Mouse (Mus musculus): ENCODE data around the gene Slc7a11. TPM values are rescaled to one million over a fixed set of nuclear protein-coding genes. Genes with fewer than 3 reads are reported as not detected.

The Slc7a11 gene
- polyA plus RNA-seq, 1 experiment from 2014 or later = 3.5 TPM

DNA sequence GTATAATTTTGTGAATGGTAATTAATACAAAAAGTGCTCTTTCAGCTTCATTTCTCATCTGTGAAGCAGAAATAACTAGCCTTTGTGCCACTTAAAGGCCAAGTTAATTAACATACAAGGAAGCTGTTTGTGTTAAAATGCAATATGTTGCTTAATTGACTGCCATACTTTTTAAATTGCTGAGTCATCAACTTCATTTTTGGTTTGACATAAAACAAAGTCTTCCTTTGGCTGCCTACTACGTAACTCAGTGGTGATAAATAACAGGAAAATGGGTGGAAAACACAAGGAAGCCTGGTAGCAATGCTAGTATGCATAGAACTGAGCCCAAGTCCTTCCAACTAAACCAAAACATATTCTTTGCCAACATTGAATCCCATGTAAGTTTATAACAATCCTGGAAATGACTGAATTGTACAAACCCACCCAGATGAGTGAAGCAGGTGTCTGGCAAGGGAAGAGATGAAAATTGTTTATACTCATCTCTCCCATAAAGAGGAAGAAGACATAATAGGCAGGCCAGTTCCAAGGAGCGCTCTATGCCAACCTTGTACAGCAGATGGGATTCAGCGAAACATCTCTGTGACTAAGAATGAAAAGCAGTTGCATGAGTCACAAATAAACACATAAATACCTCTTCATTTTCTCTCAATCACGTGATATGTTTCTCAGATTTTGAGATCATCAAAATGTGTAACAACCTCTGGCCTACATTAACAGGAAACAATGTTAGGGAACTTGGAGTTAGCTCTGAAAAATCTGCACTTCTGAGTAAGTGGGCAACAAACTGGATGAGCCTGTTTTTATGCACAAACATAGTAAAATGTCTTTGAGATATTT lies 459.8 kb downstream of the Slc7a11 start:
- H3K4me2 ChIP-seq = no peak overlapping the region
- no peak overlapping the region for H3K27ac ChIP-seq
- H3K9ac ChIP-seq (replicated peaks) = no peak overlapping the region
- no peaks in the 10 kb centered on the region for H3K9me3 ChIP-seq
- H3K27me3 ChIP-seq = no peaks in the 10 kb centered on the region
- no peak for ATAC-seq (ENCODE audit: insufficient number of reproducible peaks, insufficient read depth, low FRiP score, low TSS enrichment, low read depth)
- no peak overlapping the region for H3K4me3 ChIP-seq (replicated peaks)
- no peaks in the 10 kb centered on the region for H3K4me1 ChIP-seq (replicated peaks)
- WGBS = 87% methylated on average over 4 of the region's 4 CpGs
- no peaks in the 10 kb centered on the region for H3K36me3 ChIP-seq

DNA sequence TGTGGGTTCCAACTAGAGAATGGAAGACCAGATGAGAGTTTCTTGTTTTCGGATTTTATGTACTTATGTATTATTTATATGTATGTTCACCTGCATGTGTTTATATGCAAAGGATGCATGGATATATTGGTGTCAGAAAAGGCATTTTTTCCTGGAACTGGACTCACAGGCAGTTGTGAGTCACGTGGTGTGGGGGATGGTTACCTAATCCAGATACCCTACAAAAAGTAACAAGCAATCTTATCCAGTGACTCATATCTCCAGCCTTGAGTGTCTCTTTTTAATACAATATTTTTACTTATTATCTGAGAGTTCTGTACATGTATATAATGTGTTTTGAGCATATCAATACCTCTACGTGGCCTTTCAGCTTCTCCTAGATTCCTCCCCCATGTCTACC lies 469.4 kb downstream of the Slc7a11 start:
- Histone ChIP-seq H3K27ac (no peak overlapping the region), H3K9ac (replicated peaks) (no peak overlapping the region), H3K9me3 (no peaks in the 10 kb centered on the region), H3K36me3 (no peaks in the 10 kb centered on the region), H3K4me2 (no peak overlapping the region), H3K4me3 (replicated peaks) (no peak overlapping the region), H3K27me3 (no peaks in the 10 kb centered on the region), H3K4me1 (replicated peaks) (no peaks in the 10 kb centered on the region; the same call in 1 of the 2 replicates)
- no peak for ATAC-seq (ENCODE audit: insufficient number of reproducible peaks, insufficient read depth, low FRiP score, low TSS enrichment, low read depth)
- 82% methylated on average over 3 of the region's 3 CpGs for WGBS

DNA sequence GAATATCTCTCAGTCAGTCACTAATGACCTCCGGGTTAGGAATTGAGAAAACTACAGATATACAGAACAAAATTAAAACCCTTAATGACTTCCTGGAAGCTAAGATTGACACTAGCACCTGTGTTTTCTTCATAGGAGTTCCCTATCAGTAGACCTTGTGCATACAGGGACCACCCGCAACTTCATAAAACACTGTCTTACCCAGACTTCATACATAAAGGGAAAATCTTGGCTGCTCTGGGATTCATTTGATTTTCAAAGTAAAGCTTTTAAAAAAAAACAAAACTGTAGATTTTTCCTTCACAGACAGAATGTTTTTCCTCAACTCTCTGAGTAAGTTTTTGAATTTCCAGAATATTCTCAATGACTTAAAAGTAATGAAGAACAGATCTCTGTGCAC lies 477.8 kb downstream of the Slc7a11 start:
- 0 out of 2 replicates have a peak, but pooled peaks have one; percentile 31 for ATAC-seq (ENCODE audit: insufficient number of reproducible peaks, insufficient read depth, low FRiP score, low TSS enrichment, low read depth)
- H3K9me3 ChIP-seq = no peaks in the 10 kb centered on the region
- no peaks in the 10 kb centered on the region for H3K36me3 ChIP-seq
- peaks cover 9% of the 10 kb centered on the region; the same call in 1 of the 2 replicates for H3K4me1 ChIP-seq (replicated peaks)
- 49% methylated on average over 2 of the region's 2 CpGs for WGBS
- no peaks in the 10 kb centered on the region for H3K27me3 ChIP-seq
- no peak overlapping the region for H3K4me2 ChIP-seq
- peak overlapping the region; percentile 54; the same call in 1 of the 2 replicates for H3K27ac ChIP-seq
- H3K9ac ChIP-seq (replicated peaks) = no peak overlapping the region
- H3K4me3 ChIP-seq (replicated peaks) = no peak overlapping the region

DNA sequence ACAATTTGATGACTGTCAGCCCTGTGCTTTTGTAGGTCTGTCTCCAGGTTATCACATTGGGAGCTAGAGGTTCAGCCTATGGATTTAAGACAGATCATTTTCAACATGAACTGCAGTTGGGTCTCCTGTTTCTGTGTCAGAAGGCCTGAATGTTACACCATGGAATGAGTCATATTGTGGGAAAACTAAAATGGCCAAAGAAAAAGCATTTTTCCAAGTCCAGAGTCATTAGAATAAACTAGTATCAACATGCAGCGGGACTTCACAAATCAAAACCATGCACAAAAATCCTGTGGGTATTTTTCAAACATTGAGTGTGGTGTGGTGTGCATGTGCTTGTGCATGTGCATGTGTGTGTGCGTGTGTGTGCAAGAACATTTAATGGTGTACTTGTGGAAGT lies 482.8 kb downstream of the Slc7a11 start:
- H3K4me3 ChIP-seq (replicated peaks) = no peak overlapping the region
- WGBS = 86% methylated on average over 2 of the region's 2 CpGs
- no peaks in the 10 kb centered on the region for H3K27me3 ChIP-seq
- no peak overlapping the region for H3K27ac ChIP-seq
- H3K9me3 ChIP-seq = no peaks in the 10 kb centered on the region
- peaks cover 10% of the 10 kb centered on the region; the same call in 1 of the 2 replicates for H3K4me1 ChIP-seq (replicated peaks)
- ATAC-seq (ENCODE audit: insufficient number of reproducible peaks, insufficient read depth, low FRiP score, low TSS enrichment, low read depth) = no peak
- H3K36me3 ChIP-seq = no peaks in the 10 kb centered on the region
- no peak overlapping the region for H3K9ac ChIP-seq (replicated peaks)
- H3K4me2 ChIP-seq = no peak overlapping the region

DNA sequence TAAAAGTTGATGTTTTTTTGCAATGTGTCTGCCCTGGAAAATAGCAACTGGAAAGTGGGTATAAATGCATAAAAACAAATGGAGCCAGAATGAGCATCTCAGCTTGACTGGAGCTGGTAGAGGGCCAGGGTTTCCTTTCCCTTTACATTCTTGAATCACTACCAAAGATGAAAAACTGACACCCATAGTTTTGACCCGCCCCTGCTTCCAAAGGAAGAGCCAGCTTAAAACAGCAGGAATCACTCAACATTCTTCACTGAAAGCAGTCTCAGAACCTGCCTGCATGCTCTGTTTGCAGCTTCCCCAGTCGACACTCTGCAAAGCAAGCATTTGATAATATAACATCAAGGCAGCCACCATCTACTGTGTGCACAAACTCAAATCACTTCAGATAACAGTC lies 496.6 kb downstream of the Slc7a11 start:
- Histone ChIP-seq H3K27ac (no peak overlapping the region), H3K36me3 (no peaks in the 10 kb centered on the region), H3K4me3 (replicated peaks) (no peak overlapping the region), H3K9me3 (no peaks in the 10 kb centered on the region), H3K4me2 (no peak overlapping the region), H3K9ac (replicated peaks) (no peak overlapping the region), H3K27me3 (no peaks in the 10 kb centered on the region), H3K4me1 (replicated peaks) (0 out of 2 replicates have a peak, but pooled peaks cover 3% of the 10 kb centered on the region)
- 47% methylated on average over 2 of the region's 2 CpGs for WGBS
- ATAC-seq (ENCODE audit: insufficient number of reproducible peaks, insufficient read depth, low FRiP score, low TSS enrichment, low read depth) = no peak

DNA sequence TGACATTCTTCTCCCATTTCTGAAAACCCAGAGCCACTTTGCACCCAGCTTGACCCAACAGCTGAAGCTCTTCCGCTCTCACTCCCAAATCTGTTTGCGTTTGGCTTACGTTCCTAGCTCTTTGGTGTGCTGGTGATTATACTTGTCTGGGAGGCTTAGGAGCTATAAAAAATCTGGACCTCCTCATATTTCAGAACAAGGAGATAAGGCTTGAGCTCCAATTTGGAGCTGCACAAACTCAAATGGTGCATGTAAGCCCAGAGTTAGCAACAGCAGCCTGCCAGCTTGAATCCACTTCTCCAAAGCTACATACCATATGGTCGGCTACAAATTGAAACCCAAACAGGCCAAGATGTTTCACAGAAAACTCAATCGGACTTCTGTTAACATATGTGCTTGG lies 498.6 kb downstream of the Slc7a11 start:
- H3K9me3 ChIP-seq = no peaks in the 10 kb centered on the region
- no peak overlapping the region for H3K4me3 ChIP-seq (replicated peaks)
- H3K27ac ChIP-seq = no peak overlapping the region
- no peaks in the 10 kb centered on the region for H3K36me3 ChIP-seq
- no peak overlapping the region for H3K9ac ChIP-seq (replicated peaks)
- H3K27me3 ChIP-seq = no peaks in the 10 kb centered on the region
- H3K4me2 ChIP-seq = no peak overlapping the region
- WGBS = 42% methylated on average over 5 of the region's 5 CpGs
- no peak for ATAC-seq (ENCODE audit: insufficient number of reproducible peaks, insufficient read depth, low FRiP score, low TSS enrichment, low read depth)
- peaks cover 3% of the 10 kb centered on the region; the same call in 1 of the 2 replicates for H3K4me1 ChIP-seq (replicated peaks)

DNA sequence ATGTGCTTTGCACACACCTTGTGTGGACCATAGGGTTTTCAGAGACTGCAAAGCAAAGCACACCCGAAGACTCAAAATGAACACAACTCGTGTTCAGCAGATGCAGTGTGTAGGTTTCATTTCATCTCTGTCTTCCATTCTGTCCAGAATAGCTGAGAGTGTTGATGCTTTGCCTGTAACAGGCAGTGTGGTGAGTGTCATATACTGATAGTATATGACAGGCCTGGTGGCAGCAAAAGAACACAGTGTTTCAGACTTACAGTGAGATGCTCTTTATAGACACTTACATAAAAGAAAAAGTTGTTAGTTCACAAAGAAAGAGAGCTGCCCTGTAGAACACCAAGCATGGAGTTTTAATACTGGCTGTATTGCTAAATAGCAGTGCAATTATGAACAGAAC lies 505.8 kb downstream of the Slc7a11 start:
- WGBS = 86% methylated on average over 2 of the region's 2 CpGs
- Histone ChIP-seq H3K4me3 (replicated peaks) (no peak overlapping the region), H3K9ac (replicated peaks) (no peak overlapping the region), H3K4me2 (no peak overlapping the region), H3K27me3 (no peaks in the 10 kb centered on the region), H3K4me1 (replicated peaks) (peaks cover 7% of the 10 kb centered on the region; the same call in 1 of the 2 replicates), H3K27ac (no peak overlapping the region), H3K36me3 (no peaks in the 10 kb centered on the region), H3K9me3 (no peaks in the 10 kb centered on the region)
- ATAC-seq (ENCODE audit: insufficient number of reproducible peaks, insufficient read depth, low FRiP score, low TSS enrichment, low read depth) = no peak

DNA sequence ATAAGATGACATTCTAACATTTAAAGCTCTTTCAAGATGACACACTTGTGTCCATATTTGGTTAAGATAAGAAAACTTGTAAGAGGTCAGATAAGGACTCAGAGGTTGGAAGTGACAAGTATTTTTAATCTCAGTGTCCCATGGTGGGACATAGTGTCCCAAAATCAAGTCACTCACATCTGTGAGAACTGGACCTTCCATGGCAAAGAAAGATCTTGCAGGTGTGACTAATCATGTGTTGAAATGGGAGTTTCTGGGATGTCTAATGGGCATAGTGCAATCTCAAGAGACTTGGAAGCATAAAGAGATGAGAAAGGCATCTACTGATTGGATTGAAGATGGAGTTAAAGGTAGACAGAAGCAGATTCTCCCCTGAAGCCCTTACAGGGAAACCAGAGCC lies 513.9 kb downstream of the Slc7a11 start:
- Histone ChIP-seq H3K4me2 (no peak overlapping the region), H3K4me3 (replicated peaks) (no peak overlapping the region), H3K27me3 (no peaks in the 10 kb centered on the region), H3K9me3 (no peaks in the 10 kb centered on the region), H3K27ac (peak overlapping the region; percentile 82), H3K4me1 (replicated peaks) (peaks cover 16% of the 10 kb centered on the region), H3K36me3 (no peaks in the 10 kb centered on the region), H3K9ac (replicated peaks) (no peak overlapping the region)
- ATAC-seq (ENCODE audit: insufficient number of reproducible peaks, insufficient read depth, low FRiP score, low TSS enrichment, low read depth) = no peak

DNA sequence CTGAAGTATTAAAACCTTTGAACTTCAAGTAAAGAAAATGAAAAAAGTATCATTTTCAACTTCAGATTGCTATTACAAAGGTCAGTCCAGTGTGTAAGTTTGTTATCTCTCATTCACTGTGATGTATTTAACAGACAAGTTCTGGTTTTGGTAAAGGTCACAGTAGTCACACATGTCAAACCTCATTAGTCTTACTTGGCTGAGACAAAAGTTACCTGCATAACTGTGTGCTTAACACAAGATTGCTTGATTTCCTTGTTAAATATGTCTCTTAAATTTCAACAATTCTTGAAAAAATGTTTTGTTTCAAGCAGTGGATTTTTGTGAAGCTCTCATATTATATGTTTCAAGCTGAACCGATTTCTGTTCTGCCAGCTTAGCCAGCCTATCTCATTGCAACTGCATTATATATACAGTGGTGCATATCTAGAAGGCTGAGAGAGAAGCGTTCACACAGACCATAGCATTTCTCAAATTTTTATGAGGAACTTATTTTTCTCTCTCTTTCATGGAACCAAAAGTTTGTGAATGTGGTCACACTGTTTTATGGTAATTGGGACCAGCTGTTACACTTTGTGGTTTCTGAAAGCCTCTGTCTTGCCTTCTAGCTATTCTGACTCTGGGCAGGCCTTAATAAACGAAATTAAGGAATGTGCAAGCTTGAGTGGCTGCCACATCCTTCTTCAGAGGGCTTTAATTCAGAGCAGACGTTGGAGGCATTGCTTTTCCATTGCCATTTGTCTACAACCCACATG lies 514.7 kb downstream of the Slc7a11 start:
- 9% methylated on average over 4 of the region's 4 CpGs for WGBS

DNA sequence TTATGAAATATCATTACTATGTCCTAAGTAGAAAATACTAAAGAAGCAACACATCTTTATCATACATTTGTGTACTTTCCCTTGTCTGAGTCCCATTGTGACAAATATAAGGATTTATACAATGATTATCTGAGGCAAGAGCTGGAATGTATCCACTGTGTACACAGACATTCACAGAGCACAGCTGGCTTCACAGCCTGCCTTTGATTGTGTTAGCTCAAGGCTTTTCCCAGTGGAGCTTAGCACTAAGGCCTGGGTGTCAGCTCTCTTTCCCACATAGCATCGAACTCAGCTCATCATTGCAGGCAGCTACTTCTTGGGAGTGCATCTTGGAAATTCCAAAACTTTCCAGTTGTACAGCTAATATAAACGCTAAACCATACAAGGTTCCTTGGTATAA lies 529.5 kb downstream of the Slc7a11 start:
- Histone ChIP-seq H3K27ac (no peak overlapping the region), H3K9me3 (no peaks in the 10 kb centered on the region), H3K4me3 (replicated peaks) (no peak overlapping the region), H3K4me2 (no peak overlapping the region), H3K4me1 (replicated peaks) (peaks cover 19% of the 10 kb centered on the region), H3K36me3 (no peaks in the 10 kb centered on the region), H3K9ac (replicated peaks) (no peak overlapping the region), H3K27me3 (no peaks in the 10 kb centered on the region)
- 84% methylated on average over 2 of the region's 2 CpGs for WGBS
- no peak for ATAC-seq (ENCODE audit: insufficient number of reproducible peaks, insufficient read depth, low FRiP score, low TSS enrichment, low read depth)

More for the DNA sequence above, 514.7 kb downstream of the Slc7a11 start:
- no peaks in the 10 kb centered on the region for H3K27me3 ChIP-seq
- H3K36me3 ChIP-seq = no peaks in the 10 kb centered on the region
- peak overlapping the region; percentile 50 for H3K27ac ChIP-seq
- H3K9ac ChIP-seq (replicated peaks) = no peak overlapping the region
- H3K9me3 ChIP-seq = no peaks in the 10 kb centered on the region
- H3K4me3 ChIP-seq (replicated peaks) = no peak overlapping the region
- no peak overlapping the region for H3K4me2 ChIP-seq
- H3K4me1 ChIP-seq (replicated peaks) = peaks cover 14% of the 10 kb centered on the region
- ATAC-seq (ENCODE audit: insufficient number of reproducible peaks, insufficient read depth, low FRiP score, low TSS enrichment, low read depth) = peak; percentile 96

DNA sequence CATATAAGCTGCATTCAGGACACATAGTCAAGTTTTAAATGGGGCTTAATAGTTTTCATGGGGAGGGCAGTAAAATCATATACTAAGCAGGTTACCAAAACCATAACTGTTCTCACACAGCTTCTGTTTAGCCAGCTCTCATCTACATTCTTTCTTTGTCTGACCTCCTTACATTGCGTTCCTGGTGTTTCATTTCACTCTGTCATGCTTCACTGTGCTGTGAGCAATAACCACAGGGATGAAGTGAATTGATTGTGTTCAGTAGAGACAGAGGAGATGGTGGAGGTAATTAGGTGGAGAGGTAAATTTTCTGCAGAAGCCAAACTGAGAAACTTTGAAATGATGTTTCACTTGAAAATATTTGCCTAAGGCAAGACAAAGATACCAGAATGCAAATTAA lies 532.5 kb downstream of the Slc7a11 start:
- Histone ChIP-seq H3K9me3 (no peaks in the 10 kb centered on the region), H3K27ac (peak overlapping the region; percentile 29; the same call in 1 of the 2 replicates)
- WGBS = 45% methylated on average over 1 of the region's 1 CpGs

More for the DNA sequence above, 532.5 kb downstream of the Slc7a11 start:
- Histone ChIP-seq H3K4me1 (replicated peaks) (peaks cover 32% of the 10 kb centered on the region), H3K9ac (replicated peaks) (no peak overlapping the region), H3K36me3 (no peaks in the 10 kb centered on the region), H3K27me3 (no peaks in the 10 kb centered on the region), H3K4me2 (no peak overlapping the region), H3K4me3 (replicated peaks) (no peak overlapping the region)
- ATAC-seq (ENCODE audit: insufficient number of reproducible peaks, insufficient read depth, low FRiP score, low TSS enrichment, low read depth) = no peak

Measured in limb, embryonic 12.5 days (tissue).